Mouse (Mus musculus): ENCODE data around the gene Mtif3. TPM values are rescaled to one million over a fixed set of nuclear protein-coding genes. Genes with fewer than 3 reads are reported as not detected.
A peak's percentile ranks its signal among the peaks of the same experiment; 100 is the strongest.

Gene Mtif3
- polyA plus RNA-seq, 1 experiment, result 12.3 TPM

DNA sequence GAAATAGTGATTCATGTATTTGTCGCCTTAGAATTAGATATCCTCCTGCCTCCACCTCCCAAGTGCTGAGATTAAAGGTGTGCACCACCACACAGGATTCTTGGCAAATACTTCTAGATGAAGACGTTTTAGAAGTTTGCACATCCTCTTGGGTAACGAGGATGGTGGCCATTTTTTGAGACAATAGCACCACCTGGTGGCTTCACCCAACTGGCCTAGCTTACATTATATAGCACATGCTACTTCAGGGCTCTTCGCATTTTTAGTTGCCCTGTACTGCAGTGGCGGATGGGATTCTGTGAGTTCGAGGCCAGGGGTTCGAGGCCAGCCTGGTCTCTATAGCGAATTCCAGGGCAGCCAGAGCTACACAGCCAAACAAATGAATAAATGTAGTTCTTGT, 59.2 kb downstream of the Mtif3 start:
- TF ChIP-seq CTCF (IDR thresholded peaks at IDR 0.05; ENCODE audit: control insufficient read depth, insufficient read depth, low read length) (peak; percentile 42), POLR2A (IDR thresholded peaks at IDR 0.05; ENCODE audit: borderline replicate concordance, control insufficient read depth, low read depth, low read length) (no peak)
- H3K27ac ChIP-seq (ENCODE audit: control insufficient read depth, insufficient read depth, low read depth, low read length, poor library complexity), result no peak overlapping the region
- WGBS, result 13% methylated on average over 8 of the region's 8 CpGs
- no peak overlapping the region for H3K4me3 ChIP-seq (replicated peaks; ENCODE audit: control insufficient read depth, low read depth, low read length)
- no peaks in the 10 kb centered on the region for H3K4me1 ChIP-seq (ENCODE audit: control insufficient read depth, insufficient read depth, low read length)

Other genes starting within 250 kb of the Mtif3 start
- gene Usp12, start 168.8 kb downstream of the Mtif3 start, polyA plus RNA-seq (2011; ENCODE audit: insufficient read depth, insufficient read length, low replicate concordance, missing spikeins), result 11.9 and 15.0 TPM in 2 replicates
- gene Rpl21, start 130.9 kb downstream of the Mtif3 start, polyA plus RNA-seq (2011; ENCODE audit: insufficient read depth, insufficient read length, low replicate concordance, missing spikeins), result 73.8 and 107 TPM in 2 replicates
- gene Rasl11a, start 118.7 kb downstream of the Mtif3 start, polyA plus RNA-seq (2011; ENCODE audit: insufficient read depth, insufficient read length, low replicate concordance, missing spikeins), result not detected in 2 replicates
- gene Gtf3a, start 15.1 kb downstream of the Mtif3 start, polyA plus RNA-seq (2011; ENCODE audit: insufficient read depth, insufficient read length, low replicate concordance, missing spikeins), result 11.9 and 19.4 TPM in 2 replicates
- 3.6 and 3.8 TPM in 2 replicates for gene Lnx2, start 112.8 kb upstream of the Mtif3 start, polyA plus RNA-seq (2011; ENCODE audit: insufficient read depth, insufficient read length, low replicate concordance, missing spikeins)
- gene Polr1d, start 113.2 kb upstream of the Mtif3 start, polyA plus RNA-seq (2011; ENCODE audit: insufficient read depth, insufficient read length, low replicate concordance, missing spikeins), result 67.3 and 100 TPM in 2 replicates
- not detected in 2 replicates for gene Gsx1, start 224.9 kb upstream of the Mtif3 start, polyA plus RNA-seq (2011; ENCODE audit: insufficient read depth, insufficient read length, low replicate concordance, missing spikeins)